Mouse (Mus musculus) T-helper 1 cell (primary cell): Measurements from ENCODE around the gene Cdc20.

Experiments
- in situ Hi-C: fragments of 300-600 bp; cut with MboI, MseI; formaldehyde crosslinking; loops from one replicate; pipeline ENCODE4 v1.15.1; 2025; ENCODE audit warnings: high pct_unique_total_duplicates

Cdc20 gene

GRCm38 (mm10) chr4:118436820-118437603 is at the start of gene Cdc20:
TSS of gene Cdc20 (minus strand) at chr4:118437352.
- in situ Hi-C loops = loop anchor here (10.0 kb wide), 1 partner anchor 262 kb away; no protein-coding TSS in a partner anchor

DNA sequence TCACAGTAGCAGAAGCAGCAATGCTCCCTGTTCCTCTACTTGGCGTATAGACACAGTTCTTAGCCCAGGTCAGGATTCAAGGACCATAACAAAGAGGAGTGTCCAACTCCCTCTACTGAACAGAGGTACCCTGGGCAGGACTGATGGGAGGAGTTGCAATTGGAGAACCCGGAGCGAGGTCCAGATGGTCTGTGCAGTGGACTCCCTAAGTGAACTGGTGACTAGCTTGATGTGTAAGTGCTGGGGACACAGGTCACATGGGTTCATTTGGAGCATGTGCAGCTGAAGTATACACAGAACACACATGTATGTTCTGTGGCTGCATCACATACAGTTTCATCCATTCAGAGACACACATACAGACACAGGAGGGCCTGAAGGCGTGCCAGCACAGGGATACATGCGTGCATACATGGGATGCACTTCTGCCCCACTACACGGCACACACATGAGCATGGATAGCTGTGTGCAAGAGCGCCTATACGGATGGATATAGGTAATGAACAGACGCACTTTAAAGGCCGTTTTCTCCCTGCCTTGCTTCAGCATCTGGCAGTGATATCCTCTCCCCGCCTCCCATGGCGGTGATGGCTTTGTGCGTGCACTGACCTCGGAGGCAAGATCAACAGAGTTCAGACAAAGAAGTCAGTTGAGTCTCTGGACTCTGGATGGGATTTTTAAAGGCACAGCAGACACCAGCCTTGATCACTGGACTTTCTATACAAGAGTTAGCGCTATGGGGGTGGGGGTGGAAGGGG is 39.8 kb upstream of the Cdc20 start:
- in situ Hi-C loops = no loop called here

GRCm38 (mm10) chr4:118472687-118473086 is 35.5 kb upstream of the Cdc20 start:
- in situ Hi-C loops = no loop called here

- in situ Hi-C loops = no loop called here
These were observed 34.1 kb upstream of the Cdc20 start for GRCm38 (mm10) chr4:118471281-118471680.

GRCm38 (mm10) chr4:118465697-118466163 is 28.6 kb upstream of the Cdc20 start:
- in situ Hi-C loops = no loop called here

DNA sequence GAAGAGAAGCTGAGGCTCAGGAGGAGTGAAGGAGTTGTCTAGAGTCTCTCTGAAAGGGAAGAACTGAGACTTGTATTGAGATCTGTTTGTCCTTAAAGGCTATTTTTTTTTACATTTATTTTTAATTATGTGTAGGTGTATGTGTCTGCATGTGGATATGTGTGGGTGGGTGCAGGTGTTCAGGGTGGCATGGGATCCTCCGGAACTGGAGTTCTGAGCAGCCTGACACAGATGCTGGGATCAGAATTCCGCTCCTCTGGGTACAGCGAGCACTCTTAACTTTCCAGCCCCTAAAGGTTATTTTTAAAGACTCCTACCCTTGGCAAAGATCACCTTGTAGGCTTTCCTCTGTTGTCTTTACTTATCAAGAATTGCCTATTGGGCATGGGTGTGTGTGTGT is 27.8 kb upstream of the Cdc20 start:
- in situ Hi-C loops = no loop called here

GRCm38 (mm10) chr4:118457345-118457975 is 20.3 kb upstream of the Cdc20 start, which contains the start of gene Mpl:
TSS of gene Mpl (minus strand) at chr4:118457513.
- in situ Hi-C loops = no loop called here

GRCm38 (mm10) chr4:118446415-118447153 is 9.4 kb upstream of the Cdc20 start:
- in situ Hi-C loops = no loop called here

GRCm38 (mm10) chr4:118445781-118446414 is 8.7 kb upstream of the Cdc20 start:
- in situ Hi-C loops = no loop called here

- in situ Hi-C loops = no loop called here
These were observed 7.9 kb upstream of the Cdc20 start for GRCm38 (mm10) chr4:118445088-118445487.

DNA sequence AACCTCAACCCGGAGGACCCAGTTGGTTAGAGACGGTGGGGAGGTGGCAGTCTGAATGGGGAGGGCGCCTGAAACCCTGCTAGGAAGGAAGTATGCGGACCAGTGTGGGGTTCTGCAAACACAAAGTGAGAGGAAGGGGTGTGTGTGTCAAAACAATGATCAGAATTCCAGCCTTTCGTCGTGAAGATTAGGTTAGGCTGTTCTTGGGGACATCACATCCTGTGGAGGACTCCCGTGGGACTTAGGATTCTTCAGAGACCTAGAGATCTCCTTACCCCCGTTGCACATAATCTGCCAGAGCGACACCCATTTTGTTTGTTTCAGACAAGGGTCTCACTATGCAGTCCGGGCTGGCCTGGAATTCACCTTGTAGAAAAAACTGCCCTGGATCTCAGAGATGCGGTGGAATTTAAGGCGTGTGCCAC is 689 bp upstream of the Cdc20 start:
- in situ Hi-C loops = loop anchor here (10.0 kb wide), 1 partner anchor 263 kb away; no protein-coding TSS in a partner anchor

- in situ Hi-C loops = loop anchor here (10.0 kb wide), 1 partner anchor 258 kb away; no protein-coding TSS in a partner anchor
These were observed 4.8 kb downstream of the Cdc20 start for GRCm38 (mm10) chr4:118432332-118432731.

DNA sequence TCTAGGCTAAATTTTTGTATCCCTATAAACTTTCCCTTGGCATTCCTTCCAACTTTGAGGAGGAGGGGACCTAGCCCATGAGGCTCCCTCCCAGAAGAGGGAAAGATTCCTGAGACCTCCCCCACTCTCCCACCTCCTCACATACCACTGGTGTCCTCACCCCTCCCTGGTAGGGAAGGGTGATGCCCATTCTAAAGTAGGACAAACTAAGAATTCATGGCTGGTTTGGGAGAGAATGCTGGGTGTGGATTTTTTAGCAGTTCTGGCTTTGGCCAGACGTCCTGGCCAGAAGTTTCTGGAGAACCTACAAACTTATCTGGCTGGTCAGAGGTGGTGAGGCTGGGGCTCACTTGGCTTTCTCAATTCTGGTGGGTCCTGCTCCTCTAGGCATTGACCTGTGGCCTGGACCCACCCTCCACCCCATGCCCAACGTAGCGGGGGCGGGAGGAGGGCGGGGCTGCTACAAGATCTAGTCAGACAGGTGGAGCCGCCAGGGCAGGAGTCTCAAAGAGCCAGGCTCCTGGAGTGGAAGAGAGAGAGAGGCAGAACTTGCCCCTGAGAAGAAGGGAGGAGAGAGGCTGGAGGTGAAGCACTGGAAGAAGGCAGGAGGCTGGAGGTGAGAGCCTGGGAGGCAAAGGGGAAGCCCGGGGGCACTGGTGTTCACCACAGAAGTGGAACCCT is 7.8 kb downstream of the Cdc20 start:
- in situ Hi-C loops = no loop called here

GRCm38 (mm10) chr4:118428531-118429214 is 8.5 kb downstream of the Cdc20 start:
- in situ Hi-C loops = no loop called here

GRCm38 (mm10) chr4:118427768-118428451 is 9.2 kb downstream of the Cdc20 start, which contains the start of gene Elovl1:
TSS of gene Elovl1 (plus strand) at chr4:118428093.
- in situ Hi-C loops = no loop called here

- in situ Hi-C loops = no loop called here
These were observed 9.8 kb downstream of the Cdc20 start for GRCm38 (mm10) chr4:118427415-118427767.

- in situ Hi-C loops = no loop called here
These were observed 11.8 kb downstream of the Cdc20 start for GRCm38 (mm10) chr4:118425374-118425773.

DNA sequence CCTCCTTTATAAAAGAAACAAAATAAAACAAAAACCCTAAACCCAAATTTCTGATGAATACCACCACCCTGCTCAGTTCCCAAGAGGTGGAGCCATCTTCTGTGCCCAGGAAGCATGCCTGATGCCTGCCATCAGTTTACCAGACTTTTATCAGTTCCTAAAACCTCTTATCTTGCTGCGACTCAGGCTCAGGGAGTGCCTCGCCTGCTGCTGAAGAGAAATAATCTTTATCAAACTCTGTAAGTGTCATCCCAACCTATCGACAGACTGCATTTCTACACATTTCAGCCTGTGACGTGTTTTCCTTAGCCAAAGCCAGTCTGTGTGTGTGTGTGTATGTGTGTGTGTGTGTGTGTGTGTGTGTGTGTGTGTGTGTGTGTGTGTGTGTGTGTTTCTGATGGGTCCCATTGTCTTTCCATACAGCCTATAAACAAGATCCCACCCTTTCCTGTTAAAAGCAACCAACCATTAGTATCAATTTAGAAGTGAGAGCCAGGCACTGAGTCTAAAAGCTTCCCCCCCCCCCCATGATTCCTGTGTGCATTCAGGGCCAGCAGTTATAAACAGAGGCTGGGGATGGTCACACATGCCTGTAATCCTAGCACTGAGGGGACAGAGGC is 12.5 kb downstream of the Cdc20 start:
- in situ Hi-C loops = no loop called here

- in situ Hi-C loops = no loop called here
These were observed 15.8 kb downstream of the Cdc20 start for GRCm38 (mm10) chr4:118421384-118421783.
